9 mouse cellular contexts compared by ENCODE assay signal in the genomic region with DNA sequence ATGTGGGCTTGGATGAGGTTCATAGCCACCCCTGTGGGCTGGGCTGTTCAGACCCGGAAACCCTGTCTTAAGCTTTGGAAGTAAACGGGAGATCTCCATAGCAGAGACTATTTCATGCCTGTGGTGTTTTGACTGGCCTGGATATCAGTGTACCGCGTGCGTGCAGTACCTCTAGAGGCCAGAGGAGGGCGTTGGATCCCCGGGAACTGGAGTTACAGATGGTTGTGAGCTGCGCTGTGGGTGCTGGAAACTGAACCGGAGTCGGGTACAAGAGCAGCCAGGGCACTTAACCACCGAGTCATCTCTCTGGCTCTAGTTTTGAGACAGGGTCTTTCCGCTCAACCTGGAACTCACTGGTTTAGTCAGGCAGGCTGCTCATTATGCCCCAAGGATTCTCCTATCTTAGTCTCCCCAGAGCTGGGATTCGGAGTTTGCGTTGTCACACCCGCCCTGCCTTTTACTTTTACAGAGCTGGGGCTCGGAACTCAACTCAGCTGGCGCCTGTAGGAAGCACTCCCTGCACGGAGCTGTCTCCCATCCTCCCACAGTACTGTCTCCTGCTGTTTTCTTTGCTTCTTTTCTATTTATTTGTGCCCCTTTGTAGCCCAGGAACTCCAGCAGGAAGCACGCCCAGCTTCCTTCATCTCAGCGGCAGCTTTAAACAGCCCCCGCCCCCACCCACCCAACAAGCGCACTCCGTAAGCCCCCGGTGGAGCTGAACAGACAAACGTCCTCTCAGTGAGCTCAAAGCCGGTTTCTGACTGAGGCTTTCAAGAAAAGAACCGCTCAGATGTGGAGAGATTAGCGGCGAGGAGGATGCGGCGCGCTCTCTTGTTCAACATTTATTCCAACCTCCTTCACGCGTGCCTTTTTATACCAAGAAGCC. TPM values are rescaled to one million over a fixed set of nuclear protein-coding genes. Genes with fewer than 3 reads are reported as not detected.
A peak's percentile ranks its signal among the peaks of the same experiment; 100 is the strongest.
DNase-seq lines count a peak whose midpoint lies in the region.
"Had no signal": no experiment of that assay in that cellular context is flagged by ENCODE, and none has a peak within 500 bp of the region (broad histone marks: within the 10 kb centered on the region; RNA-seq: fewer than 3 reads in every experiment).

No protein-coding gene starts in this region.

- peaks cover 33% of the 10 kb centered on the region for H3K4me1 ChIP-seq in hindbrain, embryonic 10.5 days (replicated peaks)
- peaks cover 39% of the 10 kb centered on the region for H3K4me1 ChIP-seq in midbrain, embryonic 10.5 days

- H3K27me3 ChIP-seq in hindbrain, embryonic 10.5 days (ENCODE audit: insufficient read depth, poor library complexity, severe bottlenecking): peaks cover 37% of the 10 kb centered on the region
- peaks cover 47% of the 10 kb centered on the region for H3K27me3 ChIP-seq in midbrain, embryonic 10.5 days (ENCODE audit: low read depth, poor library complexity, severe bottlenecking)

- peaks cover 4% of the 10 kb centered on the region; the same call in 1 of the 2 replicates for H3K9me3 ChIP-seq in hindbrain, embryonic 10.5 days
- H3K9me3 ChIP-seq in midbrain, embryonic 10.5 days (replicated peaks): no peaks in the 10 kb centered on the region

- WGBS in hindbrain, embryonic 10.5 days: 12% methylated on average over 34 of the region's 34 CpGs
- 11% methylated on average over 34 of the region's 34 CpGs for WGBS in midbrain, embryonic 10.5 days

- no peaks in the 10 kb centered on the region for H3K36me3 ChIP-seq in hindbrain, embryonic 10.5 days
- H3K36me3 ChIP-seq in midbrain, embryonic 10.5 days: no peaks in the 10 kb centered on the region

- H3K4me3 ChIP-seq in hindbrain, embryonic 10.5 days: peak overlapping the region; percentile 46
- peak overlapping the region; percentile 47 for H3K4me3 ChIP-seq in midbrain, embryonic 10.5 days

- H3K27ac ChIP-seq in hindbrain, embryonic 10.5 days: peak overlapping the region; percentile 79
- peak overlapping the region; percentile 85 for H3K27ac ChIP-seq in midbrain, embryonic 10.5 days (replicated peaks)
- H3K27ac ChIP-seq: macrophage had no signal

- peak; percentile 4 for DNase-seq in adrenal gland, postnatal 14 days
- DNase-seq in adrenal gland, postnatal 25 days: no peak
- DNase-seq in ES-CJ7 (ENCODE audit: low read depth, low spot score): peak; percentile 56
- DNase-seq in hindbrain, embryonic 10.5 days (ENCODE audit: low spot score): peak; percentile 43
- peak; percentile 77 for DNase-seq in midbrain, embryonic 10.5 days (ENCODE audit: low spot score)
- no peak for DNase-seq in c-Kit-positive CD71-positive TER-119-positive erythroid progenitor cells, embryonic 14.5 days (ENCODE audit: low spot score)
- no peak for DNase-seq in adrenal gland, postnatal 36 days
- DNase-seq in spleen, postnatal 4 days (ENCODE audit: low spot score in 2 of 2): no peak

RNA-seq across cellular contexts. Expression of gene Klhdc7a, which starts 42.3 kb away (rescaled TPM):
- total RNA-seq in adrenal gland, postnatal 14 days (2021): 18.8 and 23.1 TPM in 2 replicates
- total RNA-seq in adrenal gland, postnatal 25 days (2021): 10.8 and 11.9 TPM in 2 replicates
- polyA plus RNA-seq in hindbrain, embryonic 10.5 days (2016; fragmentation: Nextera tagmentation; extraction: Ambion mirVana): 0.41 and 0.47 TPM in 2 replicates
- 0.11 and 0.22 TPM in 2 replicates for polyA plus RNA-seq in midbrain, embryonic 10.5 days (2016; fragmentation: Nextera tagmentation; extraction: Ambion mirVana)
- total RNA-seq in adrenal gland, postnatal 36 days (2021): 10 to 100 TPM; 12.5 to 16.8 TPM
- polyA plus RNA-seq: macrophage had no signal

Comparison
In these comparisons a context has a peak if more than half of its experiments do, and no peak if none do; other contexts are left out.
1. DNase-seq: peak in adrenal gland, postnatal 14 days (single experiment), ES-CJ7 (single experiment), hindbrain, embryonic 10.5 days (single experiment) and midbrain, embryonic 10.5 days (single experiment); none in adrenal gland, postnatal 25 days (single experiment), c-Kit-positive CD71-positive TER-119-positive erythroid progenitor cells, embryonic 14.5 days (single experiment), adrenal gland, postnatal 36 days (0 of 2) and spleen, postnatal 4 days (0 of 2).